Mouse (Mus musculus): Measurements from ENCODE around the gene Olfr1496. TPM values are rescaled to one million over a fixed set of nuclear protein-coding genes. Genes with fewer than 3 reads are reported as not detected.
"Not testable (repeated sequence)": the region's sequence is repeated elsewhere in the genome, so short reads cannot be mapped to it uniquely, and the experiment has no call there.

Gene Olfr1496
- polyA plus RNA-seq (2012; rRNA removed), result not detected in 2 replicates

DNA sequence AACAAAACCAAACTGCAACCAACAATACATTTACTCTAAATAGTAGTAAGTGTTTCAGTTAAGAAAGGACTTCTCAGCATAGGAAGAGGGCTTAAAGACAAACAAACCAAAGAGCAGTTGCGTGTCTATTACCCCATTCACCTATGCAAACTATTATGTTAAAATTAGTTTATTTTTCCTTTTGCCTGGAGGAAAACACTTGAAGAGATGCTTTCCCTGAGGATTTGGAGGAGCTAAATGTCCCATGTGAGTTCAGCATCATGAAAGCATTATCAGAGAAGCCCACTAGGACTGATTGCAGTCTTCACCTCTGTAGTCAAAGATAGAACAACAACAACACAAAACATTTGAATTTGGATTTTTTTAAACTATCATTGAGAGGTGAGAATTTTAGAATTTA, at the start of gene Olfr1496:
Olfr1496 (plus strand) TSS at position 301 of the 400 bp plus-strand sequence.
- TF ChIP-seq POLR2A (IDR thresholded peaks at IDR 0.05; ENCODE audit: borderline replicate concordance, insufficient read depth, low read length), result no peak
- TF ChIP-seq CTCF (IDR thresholded peaks at IDR 0.05; ENCODE audit: borderline replicate concordance, insufficient read depth, low read depth, low read length), result no peak
- WGBS, result 82% methylated on average over 1 of the region's 1 CpGs
- H3K27ac ChIP-seq (ENCODE audit: insufficient read depth, low read length), result no peak within 1 kb of the TSS
- H3K4me3 ChIP-seq (replicated peaks; ENCODE audit: insufficient read depth, low read depth, low read length), result no peak within 1 kb of the TSS
- DNase-seq, result no peak
- H3K27me3 ChIP-seq (ENCODE audit: control insufficient read depth, insufficient read depth, low read length), result no peaks in the 10 kb centered on the region
- H3K4me1 ChIP-seq (ENCODE audit: control insufficient read depth, insufficient read depth, low read length), result no peaks in the 10 kb centered on the region

DNA sequence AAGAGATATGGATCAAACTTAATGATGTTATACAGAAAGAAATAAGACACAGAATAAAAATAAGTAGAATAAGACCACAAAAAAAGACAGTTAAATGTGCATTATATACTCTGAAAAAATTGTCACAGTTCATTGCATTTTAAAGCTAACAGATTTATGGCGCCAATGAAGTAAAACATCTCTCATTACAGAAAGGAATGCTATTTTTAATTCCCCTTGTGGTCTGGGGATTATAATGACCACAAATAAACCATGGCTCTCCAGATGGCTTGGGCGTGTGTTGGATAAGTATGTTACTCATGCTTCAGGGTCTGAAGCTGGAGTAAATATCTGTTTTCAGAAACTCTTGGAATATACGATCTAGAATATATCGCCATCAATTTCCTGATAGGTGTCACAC, 38.2 kb upstream of the Olfr1496 start, which contains the start of gene Olfr1494:
Olfr1494 (plus strand) TSS at position 301 of the 400 bp plus-strand sequence.
- H3K4me3 ChIP-seq (replicated peaks; ENCODE audit: insufficient read depth, low read depth, low read length), result no peak within 1 kb of the TSS
- H3K27me3 ChIP-seq (ENCODE audit: control insufficient read depth, insufficient read depth, low read length), result no peaks in the 10 kb centered on the region
- no peaks in the 10 kb centered on the region for H3K4me1 ChIP-seq (ENCODE audit: control insufficient read depth, insufficient read depth, low read length)
- no peak for DNase-seq
- no peak within 1 kb of the TSS for H3K27ac ChIP-seq (ENCODE audit: insufficient read depth, low read length)
- 85% methylated on average over 4 of the region's 4 CpGs for WGBS
- TF ChIP-seq CTCF (IDR thresholded peaks at IDR 0.05; ENCODE audit: borderline replicate concordance, insufficient read depth, low read depth, low read length) (no peak), POLR2A (IDR thresholded peaks at IDR 0.05; ENCODE audit: borderline replicate concordance, insufficient read depth, low read length) (no peak)

DNA sequence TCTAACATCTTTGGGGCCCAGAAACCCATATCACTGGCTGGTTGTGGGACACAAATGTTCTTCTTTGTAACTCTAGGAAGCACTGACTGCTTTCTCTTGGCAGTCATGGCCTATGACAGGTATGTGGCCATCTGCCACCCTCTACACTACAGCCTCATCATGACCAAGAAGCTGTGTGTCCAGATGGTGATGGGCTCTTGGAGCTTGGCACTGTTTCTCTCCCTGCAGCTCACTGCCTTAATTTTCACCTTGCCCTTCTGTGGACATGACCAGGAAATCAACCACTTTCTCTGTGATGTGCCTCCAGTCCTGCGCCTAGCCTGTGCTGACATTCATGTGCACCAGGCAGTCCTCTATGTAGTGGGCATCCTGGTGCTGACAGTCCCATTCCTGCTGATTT, 28.3 kb upstream of the Olfr1496 start:
- H3K4me1 ChIP-seq (ENCODE audit: control insufficient read depth, insufficient read depth, low read length), result no peaks in the 10 kb centered on the region
- peak; percentile 40 to 56 for DNase-seq
- WGBS, result 56% methylated on average over 1 of the region's 1 CpGs
- no peaks in the 10 kb centered on the region for H3K27me3 ChIP-seq (ENCODE audit: control insufficient read depth, insufficient read depth, low read length)
- TF ChIP-seq CTCF (IDR thresholded peaks at IDR 0.05; ENCODE audit: borderline replicate concordance, insufficient read depth, low read depth, low read length) (no peak), POLR2A (IDR thresholded peaks at IDR 0.05; ENCODE audit: borderline replicate concordance, insufficient read depth, low read length) (no peak)
- H3K4me3 ChIP-seq (replicated peaks; ENCODE audit: insufficient read depth, low read depth, low read length), result no peak overlapping the region
- H3K27ac ChIP-seq (ENCODE audit: insufficient read depth, low read length), result no peak overlapping the region

DNA sequence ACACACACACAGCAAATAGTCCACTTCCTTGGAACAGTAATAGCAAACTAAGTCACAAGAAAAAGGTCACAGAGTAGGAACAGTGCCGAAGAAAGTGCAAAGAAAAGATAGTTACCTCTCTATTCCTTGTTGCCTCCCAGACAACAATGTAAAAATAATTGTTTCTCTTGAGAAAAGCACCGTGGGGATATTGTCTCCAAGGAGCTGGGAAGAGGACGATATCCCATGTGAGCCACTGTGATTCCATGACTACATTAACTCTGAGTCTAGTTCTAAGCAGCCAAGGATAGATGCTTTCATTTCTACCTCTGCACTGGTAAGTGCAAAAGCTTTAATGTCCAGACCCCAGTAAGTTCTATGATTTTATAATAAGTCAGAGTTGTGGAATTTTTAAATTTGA, 13.4 kb upstream of the Olfr1496 start, which contains the start of gene Olfr1495:
Olfr1495 (plus strand) TSS at position 301 of the 400 bp plus-strand sequence.
- Histone ChIP-seq H3K27ac (ENCODE audit: insufficient read depth, low read length) (no peak within 1 kb of the TSS), H3K4me3 (replicated peaks; ENCODE audit: insufficient read depth, low read depth, low read length) (no peak within 1 kb of the TSS), H3K27me3 (ENCODE audit: control insufficient read depth, insufficient read depth, low read length) (no peaks in the 10 kb centered on the region), H3K4me1 (ENCODE audit: control insufficient read depth, insufficient read depth, low read length) (no peaks in the 10 kb centered on the region)
- TF ChIP-seq CTCF (IDR thresholded peaks at IDR 0.05; ENCODE audit: borderline replicate concordance, insufficient read depth, low read depth, low read length), result no peak
- TF ChIP-seq POLR2A (IDR thresholded peaks at IDR 0.05; ENCODE audit: borderline replicate concordance, insufficient read depth, low read length), result no peak
- 78% methylated on average over 3 of the region's 3 CpGs for WGBS
- no peak for DNase-seq

DNA sequence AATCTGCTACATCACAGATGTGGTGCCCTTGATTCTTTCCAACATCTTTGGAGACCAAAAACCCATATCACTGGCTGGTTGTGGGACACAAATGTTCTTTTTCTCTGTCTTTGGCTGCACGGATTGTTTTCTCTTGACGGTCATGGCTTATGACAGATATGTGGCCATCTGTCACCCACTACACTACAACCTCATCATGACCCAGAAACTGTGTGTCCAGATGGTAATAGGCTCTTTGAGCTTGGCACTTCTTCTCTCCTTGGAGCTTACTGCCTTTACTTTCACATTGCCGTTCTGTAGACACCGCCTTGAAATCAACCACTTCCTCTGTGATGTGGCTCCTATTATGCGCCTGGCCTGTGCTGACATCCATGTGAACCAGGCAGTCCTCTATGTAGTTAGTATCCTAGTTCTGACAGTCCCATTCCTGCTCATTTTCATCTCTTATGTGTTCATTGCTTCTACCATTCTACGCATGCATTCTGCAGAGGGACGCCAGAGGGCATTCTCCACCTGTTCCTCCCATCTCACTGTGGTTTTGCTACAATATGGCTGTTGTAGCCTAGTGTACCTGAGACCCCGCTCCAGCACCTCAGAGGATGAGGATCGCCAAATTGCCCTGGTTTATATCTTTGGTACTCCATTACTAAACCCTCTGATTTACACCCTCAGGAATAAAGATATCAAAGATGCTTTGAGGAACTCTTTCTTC, 9.0 kb upstream of the Olfr1496 start:
- 55% methylated on average over 9 of the region's 9 CpGs for WGBS
- Histone ChIP-seq H3K27me3 (ENCODE audit: control insufficient read depth, insufficient read depth, low read length) (no peaks in the 10 kb centered on the region), H3K4me3 (replicated peaks; ENCODE audit: insufficient read depth, low read depth, low read length) (no peak overlapping the region), H3K27ac (ENCODE audit: insufficient read depth, low read length) (no peak overlapping the region), H3K4me1 (ENCODE audit: control insufficient read depth, insufficient read depth, low read length) (no peaks in the 10 kb centered on the region)
- TF ChIP-seq CTCF (IDR thresholded peaks at IDR 0.05; ENCODE audit: borderline replicate concordance, insufficient read depth, low read depth, low read length), result peak; percentile 35; the same call in 1 of the 2 replicates
- no peak for TF ChIP-seq POLR2A (IDR thresholded peaks at IDR 0.05; ENCODE audit: borderline replicate concordance, insufficient read depth, low read length)
- peak; percentile 37 to 63 for DNase-seq

DNA sequence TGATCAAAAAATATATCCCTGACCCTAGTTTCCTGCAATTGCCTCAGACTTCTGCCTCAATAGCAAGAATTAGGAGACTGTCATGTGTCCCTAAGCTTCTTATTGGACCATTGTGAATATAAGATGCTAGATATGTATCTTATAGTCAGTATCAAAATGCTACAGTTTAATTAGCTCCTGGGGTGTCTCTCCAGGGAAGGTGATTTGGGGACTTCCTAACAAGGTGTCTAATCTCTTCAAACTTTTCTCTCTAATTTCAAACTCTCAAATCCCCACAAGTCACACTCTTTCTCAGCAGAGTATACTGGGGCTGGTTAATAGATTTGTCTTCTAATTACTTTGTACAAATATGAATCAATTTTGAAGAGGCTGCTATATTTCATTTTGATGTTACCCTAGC, 20.4 kb downstream of the Olfr1496 start, which contains the start of gene Olfr1497:
Olfr1497 (minus strand) TSS at position 101 of the 400 bp plus-strand sequence.
- no peak within 1 kb of the TSS for H3K4me3 ChIP-seq (replicated peaks; ENCODE audit: insufficient read depth, low read depth, low read length)
- H3K27me3 ChIP-seq (ENCODE audit: control insufficient read depth, insufficient read depth, low read length), result no peaks in the 10 kb centered on the region
- no peaks in the 10 kb centered on the region for H3K4me1 ChIP-seq (ENCODE audit: control insufficient read depth, insufficient read depth, low read length)
- TF ChIP-seq POLR2A (IDR thresholded peaks at IDR 0.05; ENCODE audit: borderline replicate concordance, insufficient read depth, low read length), result no peak
- TF ChIP-seq CTCF (IDR thresholded peaks at IDR 0.05; ENCODE audit: borderline replicate concordance, insufficient read depth, low read depth, low read length), result no peak
- no peak for DNase-seq
- H3K27ac ChIP-seq (ENCODE audit: insufficient read depth, low read length), result no peak within 1 kb of the TSS

DNA sequence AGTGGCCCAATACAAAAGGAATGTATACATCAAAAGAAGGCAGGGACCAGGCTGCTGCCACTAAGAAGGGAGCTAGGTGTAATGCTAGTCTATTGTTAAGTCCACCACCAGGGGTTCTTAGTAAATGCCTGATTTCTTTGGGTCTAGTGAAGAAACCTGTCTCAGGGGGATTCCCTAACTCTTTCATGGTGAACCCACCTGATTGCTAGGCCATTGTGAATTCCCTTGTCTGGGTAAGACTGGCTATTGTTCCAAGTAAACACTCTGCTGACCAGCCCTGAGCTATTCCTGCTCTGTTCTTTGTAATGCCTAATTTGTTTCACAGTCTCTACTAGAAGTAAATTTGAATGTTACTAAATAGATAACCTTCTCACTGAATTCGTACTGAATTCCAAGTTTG, 27.8 kb downstream of the Olfr1496 start:
- not testable (repeated sequence) for DNase-seq; H3K4me1 ChIP-seq (ENCODE audit: control insufficient read depth, insufficient read depth, low read length); H3K27ac ChIP-seq (ENCODE audit: insufficient read depth, low read length); H3K27me3 ChIP-seq (ENCODE audit: control insufficient read depth, insufficient read depth, low read length); H3K4me3 ChIP-seq (replicated peaks; ENCODE audit: insufficient read depth, low read depth, low read length)
- WGBS, result 45% methylated on average over 1 of the region's 1 CpGs

DNA sequence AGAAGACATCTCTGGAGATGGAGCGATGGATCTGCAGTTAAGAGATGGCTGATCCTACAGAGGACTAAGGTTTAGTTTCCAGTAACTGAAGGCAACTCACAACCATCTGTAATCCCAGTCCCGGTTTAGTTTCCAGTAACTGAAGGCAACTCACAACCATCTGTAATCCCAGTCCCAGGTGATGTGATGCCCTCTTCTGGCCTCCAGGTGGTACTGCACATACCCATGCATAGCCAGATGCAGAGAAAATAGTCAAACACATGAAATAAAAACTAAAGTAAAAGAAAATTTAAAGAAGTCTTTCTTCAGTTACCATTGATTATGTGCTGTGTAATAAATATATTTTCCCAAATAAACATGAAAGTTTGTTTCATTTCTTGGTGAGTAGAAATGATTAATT, 35.1 kb downstream of the Olfr1496 start:
- no peak overlapping the region for H3K4me3 ChIP-seq (replicated peaks; ENCODE audit: insufficient read depth, low read depth, low read length)
- TF ChIP-seq CTCF (IDR thresholded peaks at IDR 0.05; ENCODE audit: borderline replicate concordance, insufficient read depth, low read depth, low read length) (peak; percentile 22; the same call in 1 of the 2 replicates), POLR2A (IDR thresholded peaks at IDR 0.05; ENCODE audit: borderline replicate concordance, insufficient read depth, low read length) (no peak)
- no peak overlapping the region for H3K27ac ChIP-seq (ENCODE audit: insufficient read depth, low read length)
- H3K4me1 ChIP-seq (ENCODE audit: control insufficient read depth, insufficient read depth, low read length), result no peaks in the 10 kb centered on the region
- H3K27me3 ChIP-seq (ENCODE audit: control insufficient read depth, insufficient read depth, low read length), result no peaks in the 10 kb centered on the region
- 58% methylated on average over 2 of the region's 2 CpGs for WGBS
- no peak for DNase-seq
